Mouse (Mus musculus) hindlimb bud, embryonic 11.5 days (tissue): ENCODE data around the gene Gpr12.
"Not testable (repeated sequence)": the region's sequence is repeated elsewhere in the genome, so short reads cannot be mapped to it uniquely, and the experiment has no call there.

ENCODE experiments used
- DNase-seq: peaks from one replicate; pipeline ENCODE4 v3.0.0-alpha.2; 2012; ENCODE audit warnings: low read depth, low spot score; ENCODE audit errors: extremely low spot score

Gpr12 gene

GRCm38 (mm10) chr5:146584478-146585306 is at the start of gene Gpr12:
TSS of gene Gpr12 (minus strand) at chr5:146585239.
- no peak for DNase-seq

GRCm38 (mm10) chr5:146631602-146632001 is 46.6 kb upstream of the Gpr12 start:
- DNase-seq, result no peak

- DNase-seq, result no peak
Measured at GRCm38 (mm10) chr5:146630961-146631360, 45.9 kb upstream of the Gpr12 start.

- no peak for DNase-seq
Measured at GRCm38 (mm10) chr5:146629636-146630035, 44.6 kb upstream of the Gpr12 start.

GRCm38 (mm10) chr5:146628804-146629203 is 43.8 kb upstream of the Gpr12 start:
- DNase-seq, result no peak

- no peak for DNase-seq
Measured at GRCm38 (mm10) chr5:146627901-146628300, 42.9 kb upstream of the Gpr12 start.

GRCm38 (mm10) chr5:146625635-146626311 is 40.7 kb upstream of the Gpr12 start:
- no peak for DNase-seq

- DNase-seq, result no peak
Measured at GRCm38 (mm10) chr5:146611830-146612229, 26.8 kb upstream of the Gpr12 start.

- no peak for DNase-seq
Measured at GRCm38 (mm10) chr5:146611009-146611408, 26.0 kb upstream of the Gpr12 start.

- no peak for DNase-seq
Measured at GRCm38 (mm10) chr5:146609646-146610045, 24.6 kb upstream of the Gpr12 start.

GRCm38 (mm10) chr5:146607816-146608215 is 22.8 kb upstream of the Gpr12 start:
- DNase-seq, result no peak

- no peak for DNase-seq
Measured at GRCm38 (mm10) chr5:146606895-146607294, 21.9 kb upstream of the Gpr12 start.

- no peak for DNase-seq
Measured at GRCm38 (mm10) chr5:146606221-146606620, 21.2 kb upstream of the Gpr12 start.

GRCm38 (mm10) chr5:146599970-146600369 is 14.9 kb upstream of the Gpr12 start:
- no peak for DNase-seq

GRCm38 (mm10) chr5:146599216-146599615 is 14.2 kb upstream of the Gpr12 start:
- DNase-seq, result not testable (repeated sequence)

GRCm38 (mm10) chr5:146598215-146599119 is 13.4 kb upstream of the Gpr12 start:
- DNase-seq, result no peak

GRCm38 (mm10) chr5:146597503-146597874 is 12.4 kb upstream of the Gpr12 start:
- no peak for DNase-seq

GRCm38 (mm10) chr5:146596612-146597502 is 11.8 kb upstream of the Gpr12 start:
- no peak for DNase-seq

- DNase-seq, result no peak
Measured at GRCm38 (mm10) chr5:146592580-146592979, 7.5 kb upstream of the Gpr12 start.

GRCm38 (mm10) chr5:146591636-146592035 is 6.6 kb upstream of the Gpr12 start:
- DNase-seq, result no peak
